Mouse (Mus musculus) testis, adult 2 months (tissue): Measurements from ENCODE around the gene Vmn2r25. TPM values are rescaled to one million over a fixed set of nuclear protein-coding genes. Genes with fewer than 3 reads are reported as not detected.
"Not testable (repeated sequence)": the region's sequence is repeated elsewhere in the genome, so short reads cannot be mapped to it uniquely, and the experiment has no call there.

ENCODE experiments used
- H3K27ac ChIP-seq: fragments of 200-500 bp; 2 replicates; pipeline ENCODE4 v1.5.1; 2012; ENCODE audit warnings: low read depth, low read length; ENCODE audit not compliant: control insufficient read depth, insufficient read depth
- H3K27me3 ChIP-seq: fragments of 200-500 bp; 2 replicates; pipeline ENCODE4 v1.6.1; 2012; ENCODE audit warnings: mild to moderate bottlenecking, low read length, moderate library complexity; ENCODE audit not compliant: control insufficient read depth, insufficient read depth
- H3K36me3 ChIP-seq: fragments of 200-500 bp; 2 replicates; pipeline ENCODE4 v1.6.1; 2012; ENCODE audit warnings: mild to moderate bottlenecking, low read length; ENCODE audit not compliant: control insufficient read depth, insufficient read depth
- H3K4me1 ChIP-seq: fragments of 200-500 bp; 2 replicates; pipeline ENCODE4 v1.6.1; 2012; ENCODE audit warnings: low read length; ENCODE audit not compliant: control insufficient read depth, insufficient read depth
- H3K4me3 ChIP-seq: fragments of 200-500 bp; 2 replicates; pipeline ENCODE4 v1.5.1; 2012; ENCODE audit warnings: low read depth, mild to moderate bottlenecking, low read length, moderate library complexity, mixed read lengths; ENCODE audit not compliant: control insufficient read depth
- CTCF ChIP-seq: fragments of 200-500 bp; IDR thresholded peaks from 2 replicates; pipeline ENCODE4 v1.5.1; 2012; ENCODE audit warnings: low read depth, mild to moderate bottlenecking, inconsistent platforms, low read length, moderate library complexity; ENCODE audit not compliant: control insufficient read depth, insufficient read depth, insufficient replicate concordance
- POLR2A ChIP-seq: fragments of 200-500 bp; IDR thresholded peaks from 2 replicates; pipeline ENCODE4 v1.6.1; 2012; ENCODE audit warnings: low read depth, mild to moderate bottlenecking, inconsistent platforms, low read length, moderate library complexity; ENCODE audit not compliant: control insufficient read depth
- polyA plus RNA-seq: library from polyadenylated mRNA; depleted of rRNA; stranded (reverse); fragments of >200 nt; gene quantifications from 2 replicates; pipeline ENCODE4 v1.2.3, GENCODE M21; 2012; rRNA removed

Vmn2r25 gene
- not detected in 2 replicates for polyA plus RNA-seq

DNA sequence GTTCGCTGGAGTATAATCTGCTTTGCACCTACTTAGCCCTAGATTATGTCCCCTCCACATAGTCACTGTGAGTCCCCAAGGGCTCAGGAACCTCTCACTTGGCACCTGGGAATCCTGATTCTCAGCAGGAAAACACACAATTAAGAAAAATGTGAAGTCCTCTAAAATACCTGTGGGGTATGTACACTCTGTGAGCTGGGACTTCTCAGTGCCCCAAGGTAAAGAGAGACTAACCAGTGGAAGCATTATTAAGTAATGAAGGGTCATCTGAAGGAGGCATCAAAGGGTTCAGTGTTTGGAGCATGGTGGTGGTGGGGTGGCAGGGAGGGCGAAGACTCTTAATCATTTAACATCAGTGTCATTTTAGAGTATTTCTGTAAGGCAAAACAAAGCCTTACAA is at the start of gene Vmn2r25:
Gene Vmn2r25 (minus strand): TSS at position 101 of the 400 bp plus-strand sequence.
- not testable (repeated sequence) for H3K27me3 ChIP-seq, H3K36me3 ChIP-seq, H3K4me3 ChIP-seq, H3K4me1 ChIP-seq, H3K27ac ChIP-seq

GRCm38 (mm10) chr6:123819951-123820350 is 33.3 kb downstream of the Vmn2r25 start:
- Histone ChIP-seq H3K27me3 (no peaks in the 10 kb centered on the region), H3K4me1 (no peaks in the 10 kb centered on the region), H3K27ac (no peak overlapping the region), H3K36me3 (no peaks in the 10 kb centered on the region), H3K4me3 (no peak overlapping the region)
- TF ChIP-seq POLR2A, result no peak
- TF ChIP-seq CTCF, result no peak

GRCm38 (mm10) chr6:123810291-123810690 is 43.0 kb downstream of the Vmn2r25 start:
- not testable (repeated sequence) for H3K27ac ChIP-seq, H3K27me3 ChIP-seq, H3K36me3 ChIP-seq, H3K4me1 ChIP-seq, H3K4me3 ChIP-seq

- Histone ChIP-seq H3K27me3 (no peaks in the 10 kb centered on the region), H3K4me1 (no peaks in the 10 kb centered on the region), H3K27ac (no peak overlapping the region), H3K36me3 (no peaks in the 10 kb centered on the region), H3K4me3 (no peak overlapping the region)
- TF ChIP-seq POLR2A (no peak), CTCF (peak; percentile 40; the same call in 1 of the 2 replicates)
Observed at GRCm38 (mm10) chr6:123793746-123794145, 59.5 kb downstream of the Vmn2r25 start.

DNA sequence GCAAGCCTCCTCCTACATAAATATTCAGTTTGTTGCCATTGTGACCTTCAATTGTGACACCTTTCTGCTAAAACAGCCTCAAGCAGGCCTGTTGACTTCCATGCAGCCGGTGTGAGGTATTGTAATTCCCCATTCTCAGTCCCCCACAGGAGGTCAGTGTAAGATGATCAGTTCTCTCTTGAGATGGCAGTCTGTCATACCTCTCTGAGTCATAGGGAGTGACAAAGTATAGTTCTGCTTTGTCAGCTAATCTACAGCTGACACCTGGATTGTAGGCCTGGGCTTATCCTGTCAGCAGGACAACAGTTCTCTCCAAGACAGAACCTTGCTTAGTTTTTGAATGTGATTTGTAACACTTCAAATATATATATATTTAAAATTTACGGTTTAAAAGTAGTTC is 68.4 kb downstream of the Vmn2r25 start:
- H3K27ac ChIP-seq, result no peak overlapping the region
- no peaks in the 10 kb centered on the region for H3K4me1 ChIP-seq
- no peak overlapping the region for H3K4me3 ChIP-seq
- no peaks in the 10 kb centered on the region for H3K36me3 ChIP-seq
- H3K27me3 ChIP-seq, result no peaks in the 10 kb centered on the region
- no peak for TF ChIP-seq POLR2A
- no peak for TF ChIP-seq CTCF

DNA sequence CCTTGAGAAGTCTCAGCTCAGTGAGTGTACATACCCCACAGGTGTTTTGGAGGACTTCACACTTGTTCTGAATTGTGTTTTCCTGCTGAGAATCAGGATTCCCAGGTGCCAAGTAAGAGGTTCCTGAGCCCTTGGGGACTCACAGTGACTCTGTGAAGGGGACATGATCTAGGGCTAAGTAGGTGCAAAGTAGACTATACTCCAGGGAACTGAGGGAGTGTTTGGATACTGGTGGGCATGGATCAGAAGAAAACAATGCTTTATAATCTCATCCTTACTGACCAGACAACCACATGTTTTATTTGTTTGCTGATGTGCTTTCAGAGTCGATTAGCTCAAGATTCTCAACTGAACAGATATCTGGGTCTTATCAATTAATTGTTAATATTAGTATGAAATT is 74.7 kb downstream of the Vmn2r25 start, which contains the start of gene Vmn2r24:
Gene Vmn2r24 (plus strand): TSS at position 301 of the 400 bp plus-strand sequence.
- TF ChIP-seq CTCF, result no peak
- TF ChIP-seq POLR2A, result no peak
- Histone ChIP-seq H3K4me3 (no peak within 1 kb of the TSS), H3K4me1 (no peaks in the 10 kb centered on the region), H3K27ac (no peak within 1 kb of the TSS), H3K27me3 (no peaks in the 10 kb centered on the region), H3K36me3 (no peaks in the 10 kb centered on the region)

Other genes with a start within 250 kb of the Vmn2r25 start
- gene Vmn2r22, start 202.7 kb downstream of the Vmn2r25 start, polyA plus RNA-seq, result not detected in 2 replicates
- gene Vmn2r23, start 150.8 kb downstream of the Vmn2r25 start, polyA plus RNA-seq, result not detected in 2 replicates
- gene Vmn2r24, start 74.6 kb downstream of the Vmn2r25 start, polyA plus RNA-seq, result not detected in 2 replicates
- 0.05 and 0.08 TPM in 2 replicates for gene Vmn2r26, start 171.1 kb upstream of the Vmn2r25 start, polyA plus RNA-seq